Mouse (Mus musculus) layer of hippocampus, postnatal 14 days (tissue): ENCODE measurements around the gene Poldip3. TPM values are rescaled to one million over a fixed set of nuclear protein-coding genes. Genes with fewer than 3 reads are reported as not detected.
A peak's percentile ranks its signal among the peaks of the same experiment; 100 is the strongest.
"Not testable (repeated sequence)": the region's sequence is repeated elsewhere in the genome, so short reads cannot be mapped to it uniquely, and the experiment has no call there.

ENCODE experiments used
- DNase-seq, 2 experiments: peaks; one replicate each; pipeline ENCODE4 v3.0.0; 2021 to 2022; ENCODE audit warnings: low spot score in 2 of 2, mixed read lengths in 1 of 2
- total RNA-seq, 2 experiments: library from RNA; stranded (reverse); gene quantifications; 2 replicates each; pipeline ENCODE4 v1.2.3; 2021

Poldip3 gene
- total RNA-seq, 2 experiments from 2014 or later: 85.8 to 87.6 TPM

DNA sequence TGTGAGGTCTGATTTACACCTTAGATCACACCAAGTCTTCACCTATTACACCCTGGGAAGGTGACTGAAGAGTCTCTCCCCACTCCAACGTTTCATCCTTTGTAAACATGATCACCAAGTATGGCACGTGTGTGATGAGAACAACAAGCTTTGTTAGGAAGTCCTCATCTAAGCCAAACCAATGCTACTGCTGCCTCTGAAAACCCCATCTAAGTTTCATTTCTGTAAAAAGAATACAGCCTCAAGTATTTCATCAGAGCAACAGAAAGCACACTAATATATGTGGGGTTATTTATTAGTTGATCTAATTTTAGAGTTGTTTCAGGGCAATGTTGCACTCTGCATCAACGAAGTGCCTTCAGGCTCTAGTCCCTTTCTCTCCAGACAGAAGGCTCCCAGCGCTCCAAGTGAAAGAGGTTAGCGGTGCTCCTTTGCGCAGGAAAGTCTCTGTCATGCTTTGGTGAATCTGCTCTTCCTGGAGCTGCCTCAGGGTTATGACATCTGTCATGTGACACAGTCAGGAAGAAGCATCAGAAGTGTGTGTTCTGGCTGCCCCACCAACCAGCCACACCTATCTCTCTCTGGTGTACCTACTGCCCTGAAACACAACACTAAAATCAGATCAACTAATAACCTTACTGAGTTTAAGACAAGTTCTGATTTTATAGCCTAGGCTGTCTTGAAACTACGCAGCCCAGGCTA is 19.5 kb downstream of the Poldip3 start:
- no peak for DNase-seq

DNA sequence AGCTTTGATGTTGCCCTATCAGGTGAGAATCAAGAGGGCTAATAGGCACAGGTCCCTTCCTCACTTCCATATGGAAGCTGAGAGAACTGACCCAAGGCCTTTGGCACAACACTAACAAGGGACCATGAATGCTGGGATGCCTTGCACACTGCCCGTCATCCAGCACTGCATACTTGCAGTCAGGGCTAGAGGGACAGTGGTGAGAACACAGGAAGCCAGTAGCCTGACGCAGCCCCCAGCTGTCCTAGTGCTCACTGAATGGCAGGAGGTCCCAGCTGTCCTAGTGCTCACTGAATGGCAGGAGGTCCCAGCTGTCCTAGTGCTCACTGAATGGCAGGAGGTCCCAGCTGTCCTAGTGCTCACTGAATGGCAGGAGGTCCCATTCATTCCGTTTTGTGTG is 22.1 kb downstream of the Poldip3 start:
- DNase-seq: not testable (repeated sequence)

DNA sequence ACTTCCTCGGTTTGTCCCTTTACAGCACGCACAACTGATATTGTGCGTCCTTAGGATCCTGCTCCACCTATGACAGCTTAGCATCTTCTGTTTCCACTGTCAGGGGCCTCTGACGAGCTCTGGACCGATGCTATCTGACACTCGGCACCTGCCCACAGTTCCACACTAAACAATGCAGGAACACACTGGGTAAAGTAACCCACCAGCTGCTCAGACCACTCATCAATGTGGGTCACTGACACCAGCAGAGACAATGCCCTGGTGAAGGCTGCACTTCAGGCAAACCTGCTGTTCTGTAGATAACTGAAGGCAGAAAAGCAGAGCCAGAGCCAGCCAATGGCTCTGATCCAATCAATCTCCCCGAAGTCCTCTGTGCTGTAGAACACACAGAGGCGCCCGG is 22.6 kb downstream of the Poldip3 start:
- no peak for DNase-seq

DNA sequence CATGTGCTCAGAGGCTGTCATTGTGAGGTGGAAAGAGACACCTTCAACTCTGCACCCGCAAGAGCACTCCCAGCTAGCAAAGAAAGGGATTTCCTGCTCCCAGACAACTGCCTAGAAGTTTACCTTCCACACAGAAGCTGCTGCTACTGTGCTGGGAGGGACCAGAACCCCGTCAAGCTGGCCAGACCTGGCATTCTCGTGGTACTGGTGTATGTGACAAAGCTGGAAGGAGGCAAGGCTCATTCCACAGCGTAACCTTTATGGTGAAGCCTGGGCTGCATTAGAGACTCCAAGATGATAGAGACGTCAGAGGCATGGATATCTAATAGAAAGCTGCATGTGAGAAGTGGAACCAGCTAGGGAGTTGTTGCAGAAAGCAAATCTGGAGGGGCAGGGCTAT is 24.6 kb downstream of the Poldip3 start:
- DNase-seq: no peak

DNA sequence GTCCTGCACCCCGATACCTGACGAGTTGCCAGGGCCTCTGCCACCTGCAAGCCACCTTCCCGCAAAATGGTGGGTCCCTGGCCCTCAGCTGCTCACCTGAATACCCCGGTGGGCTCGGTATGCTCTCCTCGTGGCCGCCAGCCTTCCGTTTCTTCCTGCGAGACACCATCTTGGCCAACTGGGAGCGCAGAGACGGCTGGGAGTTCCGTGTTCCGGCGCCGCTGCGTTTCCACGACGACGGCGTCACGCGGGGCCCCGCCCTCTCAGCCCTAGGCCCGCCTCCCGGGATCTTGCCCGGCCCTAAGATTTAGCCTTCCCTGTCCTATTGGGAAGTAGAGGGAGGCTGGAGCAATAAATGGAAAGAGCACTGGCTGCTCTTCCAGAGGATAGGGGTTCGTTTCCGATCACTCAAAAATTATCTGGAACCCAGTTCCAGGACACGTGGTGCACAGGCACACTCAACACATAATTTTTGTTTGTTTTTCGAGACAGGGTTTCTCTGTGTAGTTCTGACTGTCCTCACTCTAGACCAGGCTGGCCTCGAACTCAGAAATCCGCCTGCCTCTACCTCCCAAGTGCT is 26.5 kb downstream of the Poldip3 start, which contains the start of gene Rrp7a:
TSS of gene Rrp7a (minus strand) at position 236 of the 580 bp plus-strand sequence.
- DNase-seq: peak; percentile 88 to 94

DNA sequence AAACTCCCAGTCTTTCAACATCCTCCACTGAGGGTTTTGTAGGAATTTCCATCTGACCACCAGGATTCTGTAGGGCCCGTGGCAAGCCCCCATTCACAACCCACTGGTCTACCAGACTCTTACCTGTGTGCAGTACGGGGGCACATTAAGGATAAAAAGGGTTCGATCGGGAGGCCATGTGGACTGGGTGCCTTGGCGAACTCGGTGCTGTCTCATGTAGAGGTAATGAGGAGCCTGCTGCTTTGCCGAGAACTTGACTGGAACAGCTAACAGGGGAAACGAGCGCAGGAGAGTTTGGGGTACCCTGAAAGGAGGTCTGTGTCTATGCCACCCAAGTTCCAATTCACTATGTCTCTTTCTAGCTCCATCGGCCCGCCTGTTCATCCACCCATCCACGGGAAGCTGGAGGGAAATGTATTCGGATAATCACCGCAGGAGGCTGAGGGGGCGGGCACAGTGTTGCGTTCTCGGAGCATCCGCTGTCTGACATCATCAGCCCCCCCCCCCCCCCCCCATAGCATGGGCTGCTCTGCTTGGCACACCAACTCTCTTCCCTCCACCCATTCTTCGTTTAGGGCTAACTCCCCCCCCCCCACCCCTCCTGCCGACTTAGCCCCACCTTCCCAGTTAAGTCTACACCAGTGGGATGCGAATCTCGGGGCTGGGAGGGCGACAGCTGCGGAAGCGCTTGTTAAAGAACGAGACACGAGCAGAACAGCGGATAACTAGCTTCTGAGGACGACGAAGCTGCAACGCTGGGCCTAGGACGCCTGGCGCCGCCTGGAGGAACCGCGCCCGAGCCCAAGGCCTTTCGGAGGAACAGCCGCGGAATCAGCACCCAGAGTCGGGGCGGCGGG is 27.2 kb downstream of the Poldip3 start:
- peak; percentile 52 to 72 for DNase-seq

DNA sequence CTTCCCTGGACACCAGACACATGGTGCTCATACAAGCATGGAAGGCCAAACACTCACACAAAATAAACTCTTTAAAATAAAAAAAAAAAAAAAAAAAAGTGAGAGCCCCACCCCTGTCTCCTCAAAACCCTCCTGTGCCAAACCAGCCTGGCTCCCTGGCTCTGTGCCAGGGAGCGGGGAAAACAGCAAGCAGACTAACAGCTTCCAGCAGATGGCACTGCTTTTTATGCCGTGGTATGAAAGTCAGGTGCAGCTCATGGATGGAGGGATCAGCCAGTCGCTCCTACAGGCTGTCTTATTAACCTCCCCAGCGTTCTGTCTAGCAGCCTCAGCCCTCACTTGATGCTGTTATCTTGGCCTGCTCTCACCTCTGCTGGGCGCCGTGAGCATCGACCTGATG is 30.8 kb downstream of the Poldip3 start:
- peak; percentile 49 to 70 for DNase-seq

DNA sequence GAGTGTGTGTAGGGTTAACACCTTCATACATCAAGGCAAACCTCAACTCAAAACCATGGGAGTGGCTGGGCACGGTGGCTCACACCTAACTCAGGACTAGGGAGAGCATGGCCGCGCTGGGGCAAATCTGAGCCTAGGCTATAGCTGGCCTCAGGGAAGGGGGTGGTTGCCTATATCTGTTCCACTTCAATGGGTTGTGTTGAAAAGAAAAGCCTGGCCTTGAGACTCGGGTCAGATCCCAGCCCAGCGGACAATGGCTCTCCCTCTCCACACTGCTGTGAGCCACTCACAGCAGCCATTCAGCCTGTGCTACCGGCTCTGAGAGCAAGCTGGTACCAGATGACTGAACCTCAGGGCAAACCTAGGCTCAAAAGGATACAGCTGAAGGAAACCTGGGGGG is 34.1 kb downstream of the Poldip3 start:
- no peak for DNase-seq

DNA sequence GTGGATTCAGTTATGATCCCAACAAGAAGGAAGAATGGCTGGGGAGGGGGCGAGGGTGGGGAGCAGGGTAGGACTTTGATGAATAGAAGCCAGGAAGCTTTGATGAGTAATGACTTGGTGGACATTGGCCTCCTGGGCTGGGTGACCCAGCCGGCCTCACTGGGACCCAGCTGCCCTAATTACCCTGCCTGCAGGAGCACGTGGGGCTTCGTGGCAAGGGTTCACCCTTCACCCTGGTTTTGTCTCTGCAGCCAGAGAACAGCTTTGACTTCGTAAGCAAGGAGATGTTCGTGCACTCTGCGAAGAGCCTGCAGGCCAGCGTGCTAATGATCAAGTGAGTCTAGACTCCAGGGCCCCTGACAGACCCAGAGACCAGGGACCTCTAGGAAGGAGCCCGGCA is 35.1 kb downstream of the Poldip3 start:
- DNase-seq: no peak

DNA sequence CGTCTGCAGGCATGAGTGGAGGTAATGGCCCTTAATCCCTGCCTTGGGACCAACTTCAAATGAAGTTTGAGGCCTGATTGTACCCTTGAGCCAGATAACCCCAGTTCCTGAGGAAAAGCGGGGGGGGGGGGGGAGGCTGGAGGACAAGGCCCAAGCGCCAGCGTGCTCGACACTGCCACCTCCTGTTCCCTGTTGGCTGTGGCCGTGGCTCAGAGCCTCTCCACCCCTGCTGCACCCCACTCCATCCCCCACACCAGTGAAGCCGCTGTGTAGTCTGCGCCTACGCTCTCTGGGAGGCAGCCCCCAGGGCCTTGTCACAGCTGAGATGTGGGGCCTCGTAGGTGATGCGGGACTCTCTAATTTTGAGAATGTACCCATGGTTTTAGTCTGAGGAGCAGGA is 36.3 kb downstream of the Poldip3 start:
- peak; percentile 46 to 59 for DNase-seq

DNA sequence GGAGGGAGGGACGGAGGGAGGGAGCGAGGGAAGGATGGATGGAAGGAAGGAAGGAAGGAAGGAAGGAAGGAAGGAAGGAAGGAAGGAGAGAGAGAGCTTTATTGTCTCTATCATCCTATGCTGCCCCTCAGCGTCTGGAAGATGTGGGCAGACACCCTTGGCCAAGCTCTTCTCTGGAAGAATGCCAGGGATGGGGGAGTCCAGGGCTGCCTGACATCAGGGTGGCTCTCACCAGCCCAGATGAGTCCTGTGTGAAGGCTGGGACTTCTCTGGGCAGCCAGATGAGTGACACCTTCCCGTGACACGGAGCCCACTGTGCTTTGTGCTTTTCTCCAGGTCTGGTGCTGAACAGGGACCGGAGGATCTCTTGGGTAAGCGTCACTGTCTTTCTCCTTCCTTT is 37.3 kb downstream of the Poldip3 start:
- DNase-seq: no peak

DNA sequence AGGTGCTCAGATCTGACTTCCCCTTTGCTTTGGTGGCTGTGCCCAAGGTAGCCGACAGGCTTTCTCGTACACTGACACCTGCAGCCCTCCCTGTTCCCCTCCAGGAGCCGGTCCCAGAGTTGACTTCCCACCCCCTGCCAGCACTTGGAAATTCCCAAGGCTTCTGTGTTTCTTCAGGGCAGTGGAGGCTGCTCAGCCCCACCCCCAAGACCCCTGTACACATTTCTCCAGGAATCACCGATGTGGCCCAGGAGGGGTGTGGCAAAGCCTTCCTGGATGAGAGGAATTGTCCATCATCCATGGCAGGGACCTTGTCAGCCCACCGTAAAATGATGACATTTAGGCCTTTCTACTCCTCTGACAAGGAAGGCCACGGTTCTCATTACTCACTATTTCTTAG is 37.9 kb downstream of the Poldip3 start:
- DNase-seq: no peak

DNA sequence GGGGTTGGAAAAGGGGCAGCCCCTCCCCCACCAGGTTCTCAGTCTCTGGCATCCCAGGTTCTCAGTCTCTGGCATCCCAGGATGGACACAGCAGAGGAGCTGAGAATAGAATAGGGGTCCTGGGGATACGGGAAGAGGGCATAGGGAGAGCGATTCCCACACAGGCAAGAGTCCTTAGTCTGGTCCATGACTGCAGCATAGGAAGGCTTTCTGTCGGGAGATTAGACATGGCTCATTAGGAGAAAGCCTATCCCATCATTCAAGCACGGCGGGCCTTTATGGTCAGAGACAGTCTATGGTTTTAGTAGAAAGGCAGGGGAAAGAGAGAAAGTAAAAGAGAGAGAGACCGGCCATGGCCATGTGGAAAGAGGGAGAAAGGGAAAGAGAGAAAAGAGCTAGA is 41.4 kb downstream of the Poldip3 start:
- no peak for DNase-seq

DNA sequence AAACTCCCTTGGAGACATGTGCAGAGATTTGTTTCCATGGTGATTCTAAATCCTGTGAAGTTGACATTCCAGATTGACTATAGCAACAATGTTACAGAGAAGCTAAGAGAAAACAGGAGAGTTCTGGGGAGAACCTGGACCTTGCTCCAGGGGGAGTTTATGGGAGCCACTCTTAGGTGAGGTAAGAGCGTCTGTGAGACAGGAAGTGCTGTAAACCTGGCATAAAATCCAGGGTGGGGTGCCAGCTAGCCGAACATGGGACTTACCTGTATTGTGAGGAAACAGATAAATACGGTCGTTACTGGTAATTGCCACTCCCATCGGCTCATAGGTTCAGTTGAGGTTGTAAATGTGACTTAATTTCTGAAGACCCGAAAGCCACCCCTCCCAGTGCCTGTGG is 42.8 kb downstream of the Poldip3 start:
- no peak for DNase-seq

DNA sequence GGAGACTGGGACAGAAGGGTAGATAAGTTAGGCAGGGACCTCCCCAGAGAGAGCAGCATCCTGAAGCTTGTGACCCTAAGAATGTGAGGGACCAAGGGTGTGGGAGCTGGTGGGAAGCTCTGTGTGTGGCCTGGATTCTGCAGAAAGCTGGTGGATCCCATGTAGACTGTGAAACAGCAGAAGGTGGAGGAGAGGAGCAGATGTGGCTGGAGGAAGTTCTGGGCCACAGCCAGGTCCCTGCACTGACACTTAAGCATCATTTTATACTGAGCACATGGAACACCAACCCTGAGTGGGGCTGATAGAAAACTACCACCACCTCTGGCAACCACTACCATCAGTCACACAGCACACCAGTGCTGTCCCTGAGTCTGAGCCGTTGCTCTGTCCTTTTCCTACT is 46.1 kb downstream of the Poldip3 start:
- no peak for DNase-seq

DNA sequence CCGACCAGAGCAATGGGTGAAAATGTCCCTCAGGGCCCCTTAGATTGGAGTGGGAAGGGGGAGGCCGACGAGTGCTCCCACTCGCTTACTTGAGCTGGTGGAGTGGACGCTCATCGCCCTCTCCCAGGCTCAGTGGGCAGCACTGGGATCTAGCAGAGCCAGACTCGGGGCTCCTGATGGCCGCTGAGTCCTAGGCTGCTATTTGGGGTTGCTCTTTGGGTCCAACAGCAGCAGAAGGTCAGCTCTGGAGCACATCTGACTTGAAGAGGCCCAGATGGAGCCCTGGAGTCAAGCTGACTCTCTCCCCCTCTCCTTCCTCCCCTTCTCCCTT is 48.9 kb downstream of the Poldip3 start:
- DNase-seq: no peak

DNA sequence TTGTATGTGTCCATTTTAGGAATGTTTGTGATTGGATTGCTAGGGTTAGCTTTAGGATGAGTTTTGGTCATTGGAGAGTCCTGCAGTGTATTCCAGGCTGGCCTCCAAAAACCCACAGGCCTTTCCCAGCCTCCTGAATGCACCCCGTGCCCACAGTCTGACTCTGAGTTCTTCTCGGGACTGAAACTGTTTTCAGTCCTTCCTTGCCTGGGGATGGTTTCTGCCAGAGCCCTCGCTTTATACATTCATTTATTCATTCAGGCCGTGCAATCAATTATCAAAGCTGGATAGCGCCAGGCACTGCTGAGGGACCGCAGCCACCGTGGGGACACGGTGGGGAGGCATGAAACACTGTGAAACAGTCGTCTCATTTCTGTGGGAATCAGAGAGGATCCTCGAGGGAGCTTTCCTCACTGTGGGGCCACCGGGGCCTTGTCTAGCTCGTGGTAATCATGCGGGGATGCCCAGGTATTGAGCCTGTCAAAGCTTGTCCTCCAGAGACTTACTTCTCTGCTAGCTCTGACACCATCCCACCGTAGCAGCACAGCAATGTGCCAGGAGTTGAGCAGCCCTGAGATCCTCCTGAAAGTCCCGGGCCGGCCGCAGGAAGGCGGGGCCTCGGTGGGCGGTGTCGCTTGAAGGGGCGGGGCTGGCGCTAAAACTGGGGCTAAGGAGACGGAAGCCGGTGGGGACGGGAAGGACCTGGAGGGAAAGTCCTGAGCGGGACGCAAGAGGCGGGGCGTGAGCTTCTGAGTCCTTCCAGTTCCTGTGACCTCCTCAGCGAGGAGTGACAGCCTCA is 49.5 kb downstream of the Poldip3 start:
- peak; percentile 61 to 70 for DNase-seq

DNA sequence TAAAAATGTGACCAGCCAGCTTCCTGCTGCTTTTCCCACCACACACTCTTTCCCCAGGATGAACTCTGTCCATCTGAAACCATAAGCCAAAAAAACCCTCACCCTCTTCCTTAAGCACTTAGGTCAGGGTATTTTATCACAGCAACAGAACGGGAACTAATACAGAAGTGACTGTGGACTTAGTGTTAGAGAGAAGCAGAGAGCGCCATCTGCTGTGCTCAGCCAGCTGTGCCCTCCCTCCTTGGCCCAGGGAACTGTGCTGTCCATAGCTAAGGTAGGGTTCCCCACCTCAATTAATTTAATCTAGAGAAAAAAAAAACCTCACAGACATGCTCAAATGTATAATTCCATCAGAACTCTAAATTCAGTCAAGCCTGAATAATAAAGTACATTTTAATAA is 53.2 kb downstream of the Poldip3 start:
- no peak for DNase-seq

DNA sequence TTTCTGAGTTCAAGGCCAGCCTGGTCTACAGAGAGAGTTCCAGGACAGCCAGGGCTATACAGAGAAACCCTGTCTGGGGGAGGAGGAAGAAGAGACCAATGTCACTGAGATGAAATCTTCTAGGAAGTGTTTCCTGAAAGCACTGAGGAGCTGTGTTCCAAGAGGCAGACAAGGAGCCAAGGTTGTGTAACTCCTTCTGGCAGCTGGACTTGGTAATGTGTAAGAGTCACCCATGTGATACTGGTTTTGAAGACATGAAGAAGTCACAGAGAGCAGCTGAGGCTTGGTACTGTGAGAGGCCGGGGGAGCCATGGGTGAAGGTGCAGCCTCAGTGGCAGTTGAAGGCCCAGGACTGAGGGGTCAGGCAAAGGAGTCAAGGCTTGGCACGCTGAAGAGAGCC is 55.5 kb downstream of the Poldip3 start:
- no peak for DNase-seq

DNA sequence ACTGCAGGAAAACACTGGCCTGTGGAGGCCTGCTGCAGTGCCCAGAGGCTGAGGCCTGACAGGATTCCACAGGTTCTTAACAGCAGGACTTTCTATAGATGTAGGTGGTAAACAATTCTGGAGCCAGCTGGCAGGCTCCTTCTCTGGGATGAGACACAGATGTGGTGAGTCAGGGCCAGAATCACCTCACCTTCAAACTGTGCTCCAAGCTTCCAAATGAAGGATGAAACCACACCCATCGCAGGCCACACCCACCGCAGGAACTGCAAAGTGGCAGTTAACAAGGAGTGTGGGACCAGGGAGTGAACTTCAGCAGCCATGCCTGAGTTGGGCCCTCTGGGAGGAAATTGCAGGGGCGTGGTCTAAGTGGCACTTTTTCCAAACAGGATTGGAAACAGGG is 58.3 kb downstream of the Poldip3 start:
- no peak for DNase-seq

DNA sequence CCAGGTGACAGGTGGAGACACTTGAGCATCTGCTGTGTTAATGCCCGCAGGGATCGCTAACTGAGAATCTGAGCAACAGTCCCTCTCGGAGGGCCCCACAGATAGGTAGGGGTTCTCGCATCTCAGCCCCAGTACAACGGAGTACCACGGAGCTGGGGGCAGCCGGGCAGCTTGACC is 59.9 kb downstream of the Poldip3 start, which contains the start of gene Serhl:
TSS of gene Serhl (plus strand) at position 78 of the 177 bp plus-strand sequence.
- DNase-seq: no peak
